Mouse (Mus musculus) frontal cortex, adult (tissue): ENCODE data around the gene Ccdc126.

Experiments
- ATAC-seq: cut with Nextera tagmentation; 2 replicates; pipeline ENCODE4 v1.9.2; 2017; ENCODE audit warnings: mild to moderate bottlenecking, moderate library complexity, mixed read lengths; ENCODE audit not compliant: low TSS enrichment

The Ccdc126 gene

DNA sequence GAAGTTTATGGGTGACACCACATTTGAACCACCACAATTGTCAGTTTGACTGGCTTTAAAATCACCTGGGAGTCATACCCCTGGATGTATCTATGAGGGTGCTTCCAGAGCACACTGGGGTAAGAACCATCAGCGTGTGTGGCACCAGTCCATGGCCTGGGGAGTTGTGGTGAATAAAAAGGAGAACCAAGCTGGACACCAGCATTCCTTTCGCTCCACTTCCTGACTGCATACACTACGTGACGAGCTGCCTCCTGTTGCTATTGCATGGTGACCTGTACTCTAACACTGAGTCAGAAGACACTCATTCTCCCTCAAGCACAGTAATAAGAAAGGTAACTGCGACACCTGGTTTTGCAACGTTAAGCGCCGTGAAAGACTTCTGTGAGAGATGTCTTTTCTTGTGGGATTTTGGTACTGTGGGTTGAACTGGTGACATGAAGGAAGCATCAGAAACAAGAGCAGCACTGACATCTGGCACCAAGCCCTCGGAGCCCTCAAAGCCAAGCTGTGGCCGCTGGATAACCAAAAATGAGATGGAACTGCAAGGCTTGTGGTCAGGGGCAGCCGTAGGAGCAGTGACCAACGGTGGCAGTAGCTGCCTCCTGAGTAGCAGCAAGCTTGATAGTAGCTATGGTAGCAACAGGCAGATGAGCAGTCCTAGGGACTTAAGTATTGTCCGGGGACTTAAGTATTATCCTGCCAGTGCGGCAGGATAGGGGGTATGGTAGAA lies 24.8 kb downstream of the Ccdc126 start:
- no peak for ATAC-seq

GRCm38 (mm10) chr6:49349826-49350225 lies 30.8 kb downstream of the Ccdc126 start:
- no peak for ATAC-seq

GRCm38 (mm10) chr6:49354613-49355012 lies 35.5 kb downstream of the Ccdc126 start:
- ATAC-seq, result no peak

DNA sequence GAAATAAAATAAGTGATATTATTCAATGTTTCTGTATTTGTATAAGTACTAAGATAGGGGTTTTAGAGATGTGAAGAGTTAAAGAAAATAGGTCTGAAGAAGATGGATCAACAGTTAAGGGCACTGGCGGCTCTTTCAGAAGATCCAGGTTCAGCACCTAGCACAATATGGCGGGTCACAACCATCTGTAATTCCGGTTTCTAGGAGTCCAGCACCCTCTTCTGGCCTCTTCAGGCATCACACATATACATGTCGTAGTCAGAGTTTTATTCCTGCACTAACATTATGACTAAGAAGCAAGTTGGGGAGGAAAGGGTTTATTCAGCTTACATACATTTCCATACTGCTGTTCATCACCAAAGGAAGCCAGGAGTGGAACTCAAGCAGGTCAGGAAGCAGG lies 36.1 kb downstream of the Ccdc126 start:
- no peak for ATAC-seq

DNA sequence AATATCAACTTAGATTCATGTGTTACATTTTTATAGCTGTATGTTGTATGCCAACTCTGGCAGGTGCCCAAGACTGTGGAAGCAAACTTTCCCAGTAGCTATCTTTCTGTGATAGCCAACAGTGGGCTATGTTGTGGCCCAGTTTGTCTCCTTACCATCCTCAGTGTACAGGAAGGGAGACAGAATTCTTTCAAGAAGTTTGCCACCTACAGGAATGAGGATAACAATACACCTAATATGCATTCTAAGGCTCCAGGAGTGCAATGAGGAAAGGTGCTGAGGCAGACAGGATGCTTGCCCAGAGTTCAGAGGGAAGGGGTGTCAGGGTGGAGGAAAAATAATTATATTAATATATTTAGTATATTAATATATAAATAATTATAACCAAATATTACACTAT lies 41.3 kb downstream of the Ccdc126 start:
- peak; percentile 73 for ATAC-seq

DNA sequence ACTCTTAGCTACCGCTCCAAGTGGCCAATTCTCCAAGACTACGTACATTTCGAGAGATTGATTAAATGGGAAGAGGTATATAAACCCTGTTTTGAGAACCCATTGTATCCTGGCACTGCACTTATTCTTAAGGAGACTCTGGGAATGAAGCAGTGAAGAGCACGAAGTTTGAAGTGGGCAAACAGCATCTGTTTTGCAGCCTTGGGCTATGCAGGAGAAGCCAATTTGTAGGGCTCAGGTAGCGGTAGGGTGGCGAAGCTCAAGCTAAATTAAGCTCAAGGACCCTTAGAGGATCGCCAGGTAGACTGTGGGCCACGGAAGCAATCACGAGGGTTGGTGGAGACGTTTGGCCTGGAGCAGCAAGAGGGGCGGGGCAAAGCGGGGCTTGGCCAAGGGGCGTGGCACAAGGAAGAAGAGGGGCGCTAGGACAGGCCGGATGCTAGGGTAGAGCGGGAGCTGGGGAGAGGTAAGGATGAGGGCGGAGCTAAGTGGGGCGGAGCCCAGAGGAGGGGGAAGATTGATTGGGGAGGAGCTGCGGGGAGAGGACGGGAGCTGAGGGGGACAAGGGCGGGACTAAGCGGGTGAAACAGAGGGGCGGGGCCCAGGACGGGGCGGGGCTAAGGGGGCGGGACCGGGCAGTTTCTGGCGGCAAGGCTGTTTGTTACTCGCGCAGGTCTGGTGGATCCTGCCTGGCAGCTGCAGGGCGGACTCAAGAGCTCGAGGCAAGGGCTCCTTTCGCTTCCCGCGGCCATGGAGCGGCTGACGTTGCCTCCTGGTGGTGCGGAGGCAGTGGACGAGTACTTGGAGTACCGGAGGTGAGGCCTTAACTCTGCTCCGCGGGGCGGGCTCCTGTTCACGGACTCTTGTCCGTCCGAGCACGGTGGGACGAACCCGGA lies 48.3 kb downstream of the Ccdc126 start, which contains the start of gene Fam221a:
Fam221a (plus strand) TSS at position 581 of the 896 bp plus-strand sequence.
- peak; percentile 99 for ATAC-seq

DNA sequence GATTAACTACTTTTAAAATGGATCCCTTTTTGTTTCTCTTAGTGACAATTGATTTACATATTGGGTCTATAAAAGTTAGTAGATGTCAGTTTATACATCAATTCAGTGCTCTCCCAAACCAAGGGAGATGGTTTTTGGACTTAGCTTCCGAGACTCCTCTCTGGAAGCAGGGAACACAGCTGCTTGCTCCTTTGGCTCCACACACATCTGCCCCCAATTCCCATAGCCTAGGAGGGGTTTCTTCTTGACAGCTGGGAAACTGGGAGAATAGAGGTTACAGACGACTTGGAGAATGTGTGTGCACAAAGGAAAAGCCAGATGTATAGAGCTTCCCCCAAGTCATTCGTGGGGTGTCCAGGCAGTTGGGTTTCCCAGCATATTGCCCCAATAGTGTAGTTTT lies 49.1 kb downstream of the Ccdc126 start:
- no peak for ATAC-seq

DNA sequence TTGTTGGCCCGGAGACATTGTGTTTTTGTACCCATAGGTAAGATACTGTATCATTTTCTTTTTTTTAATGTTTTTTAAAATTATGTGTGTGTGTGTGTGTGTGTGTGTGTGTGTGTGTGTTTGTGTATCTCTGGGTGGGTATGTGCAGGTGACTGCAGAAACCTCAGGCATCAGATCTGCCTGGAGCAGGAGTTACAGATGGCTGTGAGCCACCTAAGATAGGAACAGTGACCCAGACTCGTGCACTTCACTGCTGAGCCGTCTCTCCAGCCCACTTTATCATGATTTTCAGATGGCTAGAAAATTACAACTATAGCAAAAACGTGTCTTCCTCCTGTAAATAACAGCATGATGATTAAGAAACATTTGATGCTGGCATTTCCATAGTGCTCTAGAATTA lies 53.6 kb downstream of the Ccdc126 start:
- no peak for ATAC-seq

DNA sequence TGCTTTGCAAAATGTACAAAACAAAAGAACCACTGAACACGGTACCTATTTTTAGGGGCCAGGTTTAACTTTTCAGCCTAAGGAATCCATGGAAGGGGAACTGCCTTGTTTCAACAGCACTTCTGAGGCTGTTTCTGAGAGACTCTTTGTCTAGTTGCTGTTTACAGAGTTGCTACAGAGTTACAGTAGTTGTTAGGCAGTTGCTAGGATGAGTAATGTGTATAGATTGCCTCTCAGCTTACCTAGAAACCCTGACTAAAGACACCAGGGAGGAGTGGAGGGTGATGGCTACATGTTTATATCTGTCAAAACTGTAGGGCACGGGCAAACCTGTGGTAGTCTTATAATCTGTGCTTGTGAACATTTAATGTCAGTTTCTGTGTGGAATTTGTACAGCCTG lies 54.9 kb downstream of the Ccdc126 start:
- no peak for ATAC-seq

DNA sequence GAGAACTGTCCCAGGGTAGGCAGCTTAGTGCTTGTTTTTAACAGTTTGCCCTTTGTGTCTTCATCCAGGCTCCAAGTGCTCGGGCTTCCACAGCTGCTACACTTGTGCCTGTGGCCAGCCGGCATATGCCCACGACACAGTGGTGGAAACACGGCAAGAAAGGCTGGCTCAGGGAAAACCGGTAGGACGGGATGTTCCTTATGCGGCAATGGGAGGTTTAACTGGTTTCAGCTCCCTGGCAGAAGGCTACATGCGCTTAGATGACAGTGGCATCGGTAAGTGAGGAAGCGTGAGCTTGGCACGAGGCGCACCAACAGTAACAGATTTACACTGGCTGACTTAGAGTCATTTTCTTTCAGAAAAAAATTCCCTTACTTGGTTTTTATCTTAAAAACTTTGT lies 59.3 kb downstream of the Ccdc126 start:
- 0 out of 2 replicates have a peak, but pooled peaks have one; percentile 47 for ATAC-seq
